Mouse (Mus musculus) heart, postnatal 14 days (tissue): Measurements from ENCODE around the gene Lrrc32. TPM values are rescaled to one million over a fixed set of nuclear protein-coding genes. Genes with fewer than 3 reads are reported as not detected.

ENCODE experiments used
- DNase-seq, 2 experiments: peaks; one replicate each; pipeline ENCODE4 v3.0.0; 2021 to 2022
- intact Hi-C: fragments of 180-260 bp; cut with DNase I; formaldehyde crosslinking; loops from one replicate; pipeline ENCODE4 v1.15.1; 2025
- total RNA-seq, 2 experiments: library from RNA; stranded (reverse); gene quantifications; 2 replicates each; pipeline ENCODE4 v1.2.3; 2021

Gene Lrrc32
- total RNA-seq, 2 experiments from 2014 or later, result 11.9 to 15.4 TPM

DNA sequence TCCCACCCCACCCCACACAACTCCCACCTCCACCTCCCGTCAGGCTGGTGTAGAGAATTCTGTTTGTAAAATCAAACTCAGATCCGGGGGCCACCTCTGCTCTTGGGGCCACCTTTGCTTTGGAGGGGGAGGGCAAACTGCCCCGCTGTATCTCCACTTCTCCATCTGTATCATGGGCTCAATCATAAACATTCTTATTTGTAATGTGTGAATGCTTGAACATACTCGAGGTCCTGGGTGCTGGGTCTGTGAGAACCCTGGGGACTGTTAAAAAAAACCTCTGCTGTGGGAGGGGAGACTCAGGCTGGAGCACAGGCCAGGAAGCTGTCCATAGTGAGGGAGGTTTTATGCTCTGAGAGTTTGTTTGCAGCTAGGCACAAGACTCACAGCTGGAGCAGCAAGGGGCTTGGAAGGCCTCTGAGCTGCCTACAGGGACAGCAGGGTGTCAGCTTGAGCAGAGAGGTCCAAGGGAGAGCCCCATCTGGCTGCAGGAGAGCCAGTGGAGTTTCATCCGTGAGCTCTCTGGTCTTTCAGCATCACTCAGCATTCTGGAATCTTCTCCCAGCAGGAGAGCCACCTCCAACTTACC is 15.7 kb downstream of the Lrrc32 start:
- intact Hi-C loops, result loop anchor here (5.0 kb wide), 1 partner anchor 32 kb away; no protein-coding TSS in a partner anchor

DNA sequence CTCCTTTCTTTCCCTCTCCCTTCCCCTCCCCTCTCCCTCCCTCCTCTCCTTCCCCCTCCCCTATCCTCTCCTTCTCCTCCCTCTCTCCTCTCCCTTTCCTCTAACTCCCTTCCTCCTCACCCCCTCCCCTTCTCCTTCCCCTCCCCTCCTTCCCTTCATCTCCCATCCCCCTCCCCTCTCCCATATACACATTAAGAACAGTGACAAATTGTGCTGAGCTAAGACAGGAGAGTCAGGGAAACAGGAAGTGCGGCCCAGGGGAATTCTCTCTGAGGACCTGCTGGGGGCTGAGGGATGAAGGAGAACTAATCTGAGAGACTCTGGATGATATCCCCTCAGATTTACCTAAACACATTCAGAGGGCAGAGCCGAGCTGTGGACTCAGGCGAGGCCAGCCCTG is 16.6 kb downstream of the Lrrc32 start:
- intact Hi-C loops, result no loop called here
- no peak for DNase-seq

More for the DNA sequence above, 15.7 kb downstream of the Lrrc32 start:
- DNase-seq, result peak; percentile 51 to 53

DNA sequence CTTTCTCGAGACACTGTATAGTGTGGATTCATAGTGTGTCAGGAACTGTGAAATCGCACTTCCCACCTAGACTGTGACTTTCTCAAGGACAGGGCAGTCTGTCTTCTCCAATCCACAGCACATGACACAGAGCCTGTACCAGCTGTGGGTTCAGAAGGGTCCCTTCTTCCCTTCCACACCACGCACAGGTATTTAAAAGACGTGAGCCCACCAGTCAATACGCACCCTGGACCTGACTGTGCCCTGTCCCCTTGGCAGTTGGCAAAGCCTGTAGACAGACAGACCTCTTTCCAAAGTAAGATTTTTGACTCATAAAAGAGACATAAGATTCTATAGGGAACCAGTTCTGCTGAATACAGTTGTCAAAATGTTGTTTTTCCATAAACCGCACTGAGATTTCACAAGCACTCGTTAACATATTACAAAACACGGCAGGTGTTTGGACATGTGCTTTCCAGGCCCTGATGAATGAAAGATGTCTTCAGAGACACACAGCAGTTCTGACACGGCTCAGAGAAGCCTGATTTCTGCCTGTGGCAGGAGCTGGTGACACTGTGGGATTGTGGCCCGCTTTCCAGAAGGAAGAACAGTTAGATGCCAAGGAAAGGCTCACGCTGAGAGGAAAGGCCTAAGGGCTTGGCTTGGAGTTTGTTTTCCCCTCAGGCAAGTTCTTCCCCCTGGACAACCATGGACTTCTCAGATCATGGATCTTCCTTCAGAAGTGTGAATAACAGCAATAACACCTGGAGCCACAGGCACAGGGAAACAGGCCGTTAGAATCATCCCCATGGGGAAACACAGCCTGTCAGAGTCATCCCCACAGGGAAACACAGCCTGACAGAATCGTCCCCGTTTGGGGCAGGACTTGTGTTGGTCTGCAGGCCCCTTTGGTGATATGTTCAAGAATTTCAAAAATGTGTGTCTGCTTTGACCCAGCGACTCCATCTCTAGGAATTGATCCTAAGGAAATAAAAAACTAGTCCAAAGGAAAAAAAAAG is 22.2 kb downstream of the Lrrc32 start:
- intact Hi-C loops, result no loop called here
- no peak for DNase-seq

DNA sequence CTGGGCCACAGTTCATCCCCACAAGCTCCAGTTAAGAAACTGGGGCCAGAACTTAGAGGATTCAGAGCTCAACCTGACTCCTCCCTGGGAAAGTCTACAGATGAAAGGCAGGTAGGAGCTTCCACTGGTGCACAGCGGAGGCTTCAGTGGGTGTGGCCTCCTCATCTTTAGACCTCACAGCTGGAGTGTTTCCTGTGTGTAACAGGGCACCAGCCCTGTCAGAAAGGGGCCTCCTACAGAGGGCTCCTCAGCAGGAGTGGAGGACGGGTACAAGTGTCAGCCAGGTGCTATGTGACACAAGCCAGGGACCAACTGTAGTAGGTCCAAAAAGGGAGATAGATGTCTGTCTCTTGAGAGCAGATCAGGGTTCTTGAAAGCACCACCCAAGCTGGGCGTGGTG is 24.2 kb downstream of the Lrrc32 start:
- no peak for DNase-seq
- intact Hi-C loops, result no loop called here

DNA sequence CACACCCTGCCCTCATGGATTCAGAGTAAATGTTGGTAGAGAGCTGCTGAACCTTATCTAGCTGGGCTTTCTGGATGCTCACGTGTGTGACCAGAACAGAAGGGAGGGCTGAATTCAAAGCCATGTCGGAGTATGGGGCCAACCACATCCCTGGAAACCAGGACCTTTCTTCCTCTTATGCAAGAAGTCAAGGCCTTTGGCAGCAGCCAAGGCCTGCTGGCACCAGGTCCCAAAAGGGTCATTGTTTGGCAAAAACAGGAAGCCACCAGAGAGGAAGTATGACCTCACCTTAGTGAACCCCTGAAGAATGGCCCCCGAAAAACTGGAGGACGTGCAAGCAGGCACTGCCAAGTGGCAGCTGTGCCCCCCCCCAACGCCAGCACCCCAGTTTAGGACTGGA is 33.5 kb downstream of the Lrrc32 start:
- intact Hi-C loops, result loop anchor here (2.0 kb wide), 1 partner anchor 30 kb away; no protein-coding TSS in a partner anchor
- peak; percentile 42 to 58 for DNase-seq

DNA sequence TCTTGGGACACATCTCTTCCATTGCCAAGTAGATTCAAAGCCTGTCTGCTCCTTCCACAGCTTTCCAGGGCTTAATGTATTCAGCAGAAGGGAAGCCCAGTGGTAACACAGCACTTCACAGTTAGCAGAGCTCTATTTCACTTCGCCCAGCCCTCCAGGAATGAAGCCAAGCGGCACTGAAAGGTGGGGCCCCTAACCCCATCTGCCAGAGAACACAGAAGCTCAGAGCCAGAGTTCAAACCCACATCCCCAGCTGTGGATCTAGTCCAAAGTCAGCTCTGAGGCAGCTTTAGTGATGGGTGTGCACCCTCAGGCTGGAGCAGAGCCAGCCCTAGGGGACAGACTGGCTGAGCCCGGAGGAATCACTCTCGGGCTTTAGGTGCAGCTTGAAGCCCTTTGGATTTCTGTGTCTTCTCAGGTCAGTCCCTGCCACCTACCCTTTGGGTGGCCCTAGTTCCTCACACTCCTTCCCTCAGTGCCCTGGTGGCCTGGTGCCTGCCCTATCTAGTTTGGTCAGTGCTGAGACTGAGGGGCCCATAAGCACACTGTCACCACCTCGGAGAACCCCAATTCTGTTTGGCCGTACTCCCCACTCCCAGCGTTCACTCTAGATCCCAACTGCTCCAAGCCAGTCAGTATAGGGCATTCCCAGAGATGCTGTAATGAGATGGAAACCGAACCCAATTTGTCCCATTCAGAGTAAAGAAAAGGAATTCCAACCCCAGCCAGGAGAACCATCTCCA is 34.2 kb downstream of the Lrrc32 start:
- DNase-seq, result peak; percentile 69 to 71
- intact Hi-C loops, result loop anchor here (2.0 kb wide), 1 partner anchor 30 kb away; no protein-coding TSS in a partner anchor

DNA sequence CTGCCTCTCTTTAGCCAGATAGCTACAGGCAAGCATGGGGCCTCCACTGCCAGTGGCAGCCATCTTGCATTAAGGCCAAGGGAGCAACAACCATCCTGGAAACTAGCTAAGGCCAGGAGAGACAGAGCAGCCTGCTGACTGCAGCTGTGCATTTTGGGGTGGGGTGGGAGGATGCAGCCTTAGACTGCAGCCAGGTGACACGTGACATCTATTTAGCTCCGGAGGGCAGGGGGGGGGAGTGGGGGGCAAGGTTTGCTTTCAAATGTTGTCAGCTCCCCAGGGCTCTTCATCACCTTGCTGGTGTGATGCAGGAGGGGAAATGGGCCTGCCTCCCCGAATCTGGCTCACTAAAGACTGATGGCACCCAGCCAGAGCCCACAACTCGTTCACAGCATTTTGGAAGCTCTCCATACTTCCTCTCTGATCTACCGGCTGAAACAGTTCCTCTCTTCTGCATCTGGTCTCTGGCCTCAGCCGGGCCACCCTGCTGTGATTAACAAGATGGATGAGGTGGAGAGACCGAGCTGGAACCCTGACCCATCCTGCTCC is 34.8 kb downstream of the Lrrc32 start:
- intact Hi-C loops, result loop anchor here (2.0 kb wide), 1 partner anchor 31 kb away; no protein-coding TSS in a partner anchor
- peak; percentile 66 for DNase-seq

DNA sequence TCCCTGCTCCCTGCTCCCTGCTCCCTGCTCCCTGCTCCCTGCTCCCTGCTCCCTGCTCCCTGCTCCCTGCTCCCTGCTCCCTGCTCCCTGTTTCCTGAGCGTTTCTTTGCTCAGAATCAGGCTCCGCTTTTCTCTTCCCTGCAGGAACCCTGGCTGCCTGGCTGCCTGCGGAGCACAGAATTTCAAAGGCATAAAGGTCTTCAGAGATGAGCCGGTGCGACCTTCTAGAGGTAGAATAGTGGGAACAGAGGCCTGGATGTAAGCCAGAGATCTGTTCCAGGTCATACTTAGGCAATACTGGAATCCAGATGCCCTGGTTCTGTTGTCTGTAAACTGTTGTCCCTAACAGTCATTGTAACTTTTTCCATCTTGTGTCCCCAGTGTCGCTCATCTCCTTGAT is 35.3 kb downstream of the Lrrc32 start:
- no peak for DNase-seq
- intact Hi-C loops, result no loop called here

DNA sequence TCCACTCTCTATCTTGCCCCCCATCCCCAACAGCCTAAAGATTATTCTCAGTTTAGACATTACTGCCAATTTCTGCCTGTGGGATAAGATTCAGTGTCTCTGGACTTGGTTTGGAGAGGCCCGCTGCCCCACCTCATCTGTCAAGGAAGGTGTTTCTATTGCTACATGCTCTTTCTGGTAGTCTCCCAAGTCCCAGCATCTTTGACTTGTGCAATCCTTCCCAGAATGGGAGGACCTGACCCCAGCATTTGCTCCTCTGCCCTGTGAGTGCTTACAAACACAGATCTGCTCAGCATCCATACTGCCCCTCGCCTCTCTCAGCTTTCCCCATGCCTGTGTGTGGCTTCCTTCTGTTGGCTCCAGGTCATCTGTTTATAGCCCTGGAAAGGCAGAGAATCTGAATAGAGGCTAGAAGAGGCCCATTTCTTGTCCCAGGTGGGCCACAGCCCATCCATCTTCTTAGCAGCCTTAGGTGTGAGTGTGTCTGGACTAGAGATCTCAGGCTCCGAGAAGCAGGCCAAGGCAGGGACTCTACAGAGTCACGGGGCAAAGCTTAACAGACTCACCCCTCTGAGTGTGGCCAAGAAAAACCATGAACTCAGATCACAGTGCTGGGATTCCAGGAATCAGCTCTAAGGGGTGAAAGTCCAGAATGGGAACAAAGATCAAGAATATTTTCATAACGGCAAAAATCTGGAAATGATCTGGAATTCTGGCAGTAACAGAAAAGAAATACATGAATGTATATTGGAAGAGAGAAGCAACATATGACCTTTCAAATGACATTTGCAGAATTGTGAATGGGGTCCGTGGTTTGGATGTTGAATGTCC is 36.0 kb downstream of the Lrrc32 start:
- intact Hi-C loops, result no loop called here
- DNase-seq, result no peak

DNA sequence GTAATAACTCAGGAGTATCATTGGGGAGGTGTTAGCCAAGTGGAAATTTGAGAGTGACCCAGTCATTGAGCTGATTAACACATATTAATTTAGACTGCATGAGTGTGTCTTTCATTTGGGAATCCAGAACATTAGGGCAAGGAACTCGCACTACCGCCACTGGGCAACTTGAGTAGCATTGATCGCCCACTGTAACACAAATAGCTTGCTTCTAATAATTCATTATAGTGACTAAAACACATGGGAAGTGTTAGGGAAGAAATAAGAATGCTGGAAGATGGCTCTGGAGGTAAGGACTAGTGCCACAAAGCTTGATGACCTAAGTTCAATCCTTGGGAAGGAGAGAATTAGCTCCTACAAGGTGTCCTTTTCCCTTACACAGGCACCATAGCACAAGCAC is 38.0 kb downstream of the Lrrc32 start:
- no peak for DNase-seq
- intact Hi-C loops, result no loop called here

DNA sequence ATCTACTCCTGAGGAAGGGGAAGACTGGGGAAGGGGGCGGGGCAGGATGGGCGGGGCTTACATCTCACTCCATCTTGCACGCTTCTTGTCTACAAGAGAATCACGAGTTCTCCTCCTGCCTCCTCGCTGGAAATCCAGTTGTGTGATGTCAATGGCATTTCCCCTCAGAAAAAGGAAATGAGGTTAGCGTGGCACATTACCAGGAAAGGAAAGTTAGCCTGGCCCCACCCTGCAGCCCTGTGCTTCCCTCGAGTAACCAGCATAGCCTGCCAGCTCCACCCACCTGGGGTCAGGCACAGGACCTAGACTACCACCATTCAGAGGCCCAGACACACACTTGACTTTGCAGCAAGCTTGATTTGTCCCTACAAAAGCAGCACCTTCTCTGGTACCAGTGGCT is 42.5 kb downstream of the Lrrc32 start:
- DNase-seq, result peak in 1 of 2 experiments; percentile 15
- intact Hi-C loops, result no loop called here

DNA sequence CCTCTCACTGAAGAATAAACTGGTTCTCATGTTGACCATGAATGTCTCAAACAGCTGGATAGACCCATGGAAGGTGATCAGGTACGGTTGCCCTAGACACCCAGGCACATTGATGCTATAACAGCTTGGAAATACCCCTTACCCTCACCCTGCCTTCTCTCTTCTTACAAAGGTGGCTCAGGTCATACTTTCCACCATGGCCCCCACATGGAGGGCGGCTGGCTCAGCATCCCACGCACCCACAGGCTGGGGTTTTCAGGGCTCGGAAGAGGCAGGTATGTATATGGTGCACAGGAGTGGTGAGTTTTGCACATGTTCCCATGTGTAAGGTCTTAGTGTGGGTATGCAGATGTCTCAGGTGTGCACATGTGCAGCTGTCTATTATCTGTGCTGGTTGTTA is 43.9 kb downstream of the Lrrc32 start:
- intact Hi-C loops, result no loop called here
- no peak for DNase-seq

DNA sequence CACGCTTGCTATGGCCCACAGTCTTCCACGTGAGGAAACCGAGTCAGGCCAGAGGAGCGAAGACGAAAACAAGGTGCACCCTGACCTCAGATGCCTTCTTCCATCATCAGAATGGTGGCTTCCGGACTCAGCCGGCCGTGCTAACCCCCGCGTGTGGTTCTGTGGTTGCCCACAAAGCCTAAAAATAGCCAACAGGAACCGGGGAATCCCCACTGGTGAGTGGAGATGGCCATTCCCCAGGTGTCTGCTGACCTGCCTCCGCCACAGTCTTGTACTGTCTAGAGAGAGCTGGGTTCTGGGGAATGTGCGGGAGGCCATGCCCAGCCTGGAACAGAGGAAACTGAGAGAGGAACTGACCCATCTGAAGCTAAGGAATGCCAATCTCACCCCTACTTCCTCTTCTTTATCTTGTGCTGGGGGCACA is 45.4 kb downstream of the Lrrc32 start:
- DNase-seq, result no peak
- intact Hi-C loops, result no loop called here

DNA sequence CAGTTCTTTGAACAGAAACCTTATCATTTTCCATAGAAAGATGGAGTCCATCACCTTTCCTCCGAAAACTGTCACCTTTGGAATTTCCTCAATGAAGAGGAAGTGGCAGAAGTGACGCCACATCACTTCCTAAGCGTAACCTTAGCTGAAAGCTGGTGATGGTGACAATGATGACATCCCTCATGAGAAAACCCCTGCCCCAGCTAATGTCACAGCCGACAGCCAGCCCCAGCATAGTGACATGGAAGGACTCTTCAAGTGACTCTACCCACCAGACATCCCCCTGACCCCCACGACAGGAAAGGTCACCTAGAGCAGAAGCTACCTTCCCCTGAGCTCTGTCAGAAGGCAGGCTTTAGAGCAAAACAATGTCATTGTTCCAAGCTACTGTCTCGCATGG is 46.1 kb downstream of the Lrrc32 start:
- intact Hi-C loops, result loop anchor here (5.0 kb wide), 1 partner anchor 33 kb away; no protein-coding TSS in a partner anchor
- no peak for DNase-seq

DNA sequence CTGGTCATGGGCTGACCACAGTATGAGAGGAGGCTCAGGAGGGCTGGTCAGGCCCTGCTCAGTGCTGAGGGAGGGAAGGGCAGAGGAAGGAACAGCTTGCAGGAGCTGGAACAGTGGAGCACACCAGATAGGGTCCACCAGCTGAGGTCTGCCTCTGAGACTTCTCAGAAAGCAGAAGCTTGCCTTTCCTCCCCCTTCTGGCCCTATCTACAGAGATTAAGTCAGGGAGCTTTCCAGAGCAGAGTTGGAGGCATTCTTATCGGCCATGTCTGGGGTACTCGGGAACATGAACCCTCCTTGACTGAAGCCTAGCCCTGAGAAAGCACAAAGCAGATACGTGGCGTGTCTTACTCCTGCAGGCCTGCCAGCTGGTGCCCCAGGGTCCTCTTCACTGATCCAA is 46.8 kb downstream of the Lrrc32 start:
- intact Hi-C loops, result loop anchor here (5.0 kb wide), 1 partner anchor 34 kb away; no protein-coding TSS in a partner anchor
- DNase-seq, result peak; percentile 36 to 57

DNA sequence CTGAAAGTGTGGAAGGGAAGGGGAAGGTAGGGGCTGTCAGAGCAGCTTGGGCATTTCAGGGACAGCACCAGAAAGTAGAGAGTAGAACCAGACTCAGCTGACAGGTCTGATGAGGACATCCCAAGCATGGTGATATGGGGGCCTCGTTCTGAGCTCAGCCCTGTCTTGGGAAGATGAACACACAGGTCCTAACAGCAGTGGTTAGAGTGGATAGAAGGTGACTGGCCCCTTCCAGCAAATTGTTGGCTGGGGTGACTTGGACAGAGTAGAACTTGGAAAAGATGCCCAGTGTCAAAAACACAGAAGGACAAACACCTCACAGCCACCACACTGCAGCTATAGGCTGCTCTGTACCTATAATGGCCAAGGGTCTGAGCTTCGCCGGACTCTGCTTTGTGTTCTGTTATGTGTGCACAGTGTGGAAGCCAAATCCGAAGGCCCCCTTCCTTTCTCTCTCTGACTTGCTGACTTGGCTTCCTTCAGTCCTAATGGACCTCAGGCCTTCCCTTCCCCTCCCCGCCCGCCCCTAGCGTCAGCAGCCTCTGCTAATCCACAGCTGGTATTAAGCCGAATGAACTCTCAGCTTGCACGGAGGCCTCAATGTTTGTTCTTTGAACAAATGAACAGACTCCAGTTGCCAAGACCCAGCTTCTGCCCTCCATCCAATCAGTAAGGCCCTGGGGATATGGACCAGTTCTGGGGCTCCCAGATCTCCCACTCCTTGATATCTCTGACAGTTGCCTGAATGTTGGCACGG is 48.3 kb downstream of the Lrrc32 start:
- peak in 1 of 2 experiments; percentile 24 for DNase-seq
- intact Hi-C loops, result loop anchor here (5.0 kb wide), 1 partner anchor 35 kb away; no protein-coding TSS in a partner anchor

DNA sequence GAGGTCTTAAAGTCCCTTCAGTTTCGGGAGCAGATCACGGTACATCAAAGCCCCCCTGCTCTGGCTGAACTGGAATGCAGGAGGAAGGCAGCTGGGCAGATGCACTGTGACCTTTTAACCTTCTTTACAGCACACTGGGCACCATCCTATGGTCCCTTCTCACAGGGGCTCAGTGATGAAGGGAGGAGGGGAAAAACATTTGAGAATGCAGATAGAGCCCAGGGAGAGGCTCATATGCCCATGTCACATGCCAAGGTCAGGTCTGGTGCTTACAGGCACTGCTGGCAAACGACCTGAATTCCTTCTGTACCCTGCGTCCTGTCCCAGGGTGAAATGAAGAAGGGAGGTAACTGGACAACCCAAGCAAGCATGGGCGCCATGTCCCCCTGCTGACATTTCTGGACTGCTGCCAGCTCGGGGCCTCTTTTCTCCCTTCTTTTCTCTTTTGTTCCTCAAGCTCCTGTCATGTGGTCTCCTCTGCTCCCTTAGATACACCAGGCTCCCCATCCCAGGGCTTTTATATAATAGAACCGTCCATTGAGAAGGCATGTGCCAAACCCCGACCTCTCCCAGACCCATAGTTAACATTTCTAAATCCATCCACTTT is 49.0 kb downstream of the Lrrc32 start:
- intact Hi-C loops, result loop anchor here (5.0 kb wide), 1 partner anchor 36 kb away; no protein-coding TSS in a partner anchor

DNA sequence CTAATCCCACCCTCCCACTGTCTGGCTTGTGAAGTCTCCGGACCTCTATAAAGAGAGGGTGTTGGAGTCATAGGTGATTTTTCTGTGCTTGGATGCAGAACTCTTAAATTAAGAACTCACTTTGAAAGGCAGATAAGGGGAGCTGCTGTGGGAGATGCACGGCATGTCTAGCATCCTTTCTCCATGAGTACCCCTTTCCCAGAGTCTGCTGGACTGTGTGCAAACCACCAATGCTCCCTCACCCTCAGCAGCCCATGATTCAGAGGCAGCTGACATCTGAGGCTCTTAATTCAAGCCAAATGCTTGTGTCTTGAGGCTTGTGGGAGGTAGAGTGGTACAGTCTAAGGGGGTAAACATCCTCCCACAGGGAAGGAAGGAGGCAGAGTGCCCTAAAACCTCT is 51.8 kb downstream of the Lrrc32 start:
- DNase-seq, result no peak
- intact Hi-C loops, result loop anchor here (5.0 kb wide), 1 partner anchor 49 kb away; no protein-coding TSS in a partner anchor

More for the DNA sequence above, 49.0 kb downstream of the Lrrc32 start:
- DNase-seq, result peak in 1 of 2 experiments; percentile 16
